Mouse (Mus musculus): ENCODE data around the gene Cnppd1. TPM values are rescaled to one million over a fixed set of nuclear protein-coding genes. Genes with fewer than 3 reads are reported as not detected.

The Cnppd1 gene
- polyA plus RNA-seq, 1 experiment from 2014 or later: 60.2 TPM

Other genes starting within 250 kb of the Cnppd1 start
- 0.85 TPM in 1 of 2 replicates, not detected in the other for gene Cryba2, start 249.6 kb downstream of the Cnppd1 start, polyA plus RNA-seq (2015; fragmentation: Nextera tagmentation; extraction: Ambion mirVana)
- 0.04 and 0.14 TPM in 2 replicates for gene Cfap65, start 207.1 kb downstream of the Cnppd1 start, polyA plus RNA-seq (2015; fragmentation: Nextera tagmentation; extraction: Ambion mirVana)
- 0.26 and 0.29 TPM in 2 replicates for gene Ihh, start 191.0 kb downstream of the Cnppd1 start, polyA plus RNA-seq (2015; fragmentation: Nextera tagmentation; extraction: Ambion mirVana)
- 8.5 and 8.9 TPM in 2 replicates for gene Nhej1, start 17.5 kb downstream of the Cnppd1 start, polyA plus RNA-seq (2015; fragmentation: Nextera tagmentation; extraction: Ambion mirVana)
- not detected in 2 replicates for gene Slc23a3, start 8.8 kb downstream of the Cnppd1 start, polyA plus RNA-seq (2015; fragmentation: Nextera tagmentation; extraction: Ambion mirVana)
- gene Retreg2, start 67 bp upstream of the Cnppd1 start, polyA plus RNA-seq (2015; fragmentation: Nextera tagmentation; extraction: Ambion mirVana): 104 and 115 TPM in 2 replicates
- gene Zfand2b, start 25.9 kb upstream of the Cnppd1 start, polyA plus RNA-seq (2015; fragmentation: Nextera tagmentation; extraction: Ambion mirVana): 38.8 and 45.9 TPM in 2 replicates
- gene Abcb6, start 37.7 kb upstream of the Cnppd1 start, polyA plus RNA-seq (2015; fragmentation: Nextera tagmentation; extraction: Ambion mirVana): 40.3 and 47.8 TPM in 2 replicates
- 22.2 and 24.4 TPM in 2 replicates for gene Ankzf1, start 49.4 kb upstream of the Cnppd1 start, polyA plus RNA-seq (2015; fragmentation: Nextera tagmentation; extraction: Ambion mirVana)
- gene Atg9a, start 49.5 kb upstream of the Cnppd1 start, polyA plus RNA-seq (2015; fragmentation: Nextera tagmentation; extraction: Ambion mirVana): 49.4 and 50.8 TPM in 2 replicates
- gene Glb1l, start 68.1 kb upstream of the Cnppd1 start, polyA plus RNA-seq (2015; fragmentation: Nextera tagmentation; extraction: Ambion mirVana): 16.6 and 19.7 TPM in 2 replicates
- 128 and 138 TPM in 2 replicates for gene Stk16, start 68.1 kb upstream of the Cnppd1 start, polyA plus RNA-seq (2015; fragmentation: Nextera tagmentation; extraction: Ambion mirVana)
- gene Tuba4a, start 77.2 kb upstream of the Cnppd1 start, polyA plus RNA-seq (2015; fragmentation: Nextera tagmentation; extraction: Ambion mirVana): 10.5 and 10.6 TPM in 2 replicates
- not detected in 2 replicates for gene A630095N17Rik, start 89.4 kb upstream of the Cnppd1 start, polyA plus RNA-seq (2015; fragmentation: Nextera tagmentation; extraction: Ambion mirVana)
- gene Dnajb2, start 93.7 kb upstream of the Cnppd1 start, polyA plus RNA-seq (2015; fragmentation: Nextera tagmentation; extraction: Ambion mirVana): 68.2 and 73.0 TPM in 2 replicates
- gene Ptprn, start 121.8 kb upstream of the Cnppd1 start, polyA plus RNA-seq (2015; fragmentation: Nextera tagmentation; extraction: Ambion mirVana): 15.8 and 19.2 TPM in 2 replicates
- 116 and 131 TPM in 2 replicates for gene Resp18, start 135.7 kb upstream of the Cnppd1 start, polyA plus RNA-seq (2015; fragmentation: Nextera tagmentation; extraction: Ambion mirVana)
- 187 and 190 TPM in 2 replicates for gene Dnpep, start 175.3 kb upstream of the Cnppd1 start, polyA plus RNA-seq (2015; fragmentation: Nextera tagmentation; extraction: Ambion mirVana)
- gene Des, start 217.6 kb upstream of the Cnppd1 start, polyA plus RNA-seq (2015; fragmentation: Nextera tagmentation; extraction: Ambion mirVana): 3.3 and 7.7 TPM in 2 replicates
- 17.8 and 21.4 TPM in 2 replicates for gene Speg, start 232.6 kb upstream of the Cnppd1 start, polyA plus RNA-seq (2015; fragmentation: Nextera tagmentation; extraction: Ambion mirVana)

All from neural tube, embryonic 13.5 days (tissue).